Mouse (Mus musculus): ENCODE results near the gene Actn1.

DNA sequence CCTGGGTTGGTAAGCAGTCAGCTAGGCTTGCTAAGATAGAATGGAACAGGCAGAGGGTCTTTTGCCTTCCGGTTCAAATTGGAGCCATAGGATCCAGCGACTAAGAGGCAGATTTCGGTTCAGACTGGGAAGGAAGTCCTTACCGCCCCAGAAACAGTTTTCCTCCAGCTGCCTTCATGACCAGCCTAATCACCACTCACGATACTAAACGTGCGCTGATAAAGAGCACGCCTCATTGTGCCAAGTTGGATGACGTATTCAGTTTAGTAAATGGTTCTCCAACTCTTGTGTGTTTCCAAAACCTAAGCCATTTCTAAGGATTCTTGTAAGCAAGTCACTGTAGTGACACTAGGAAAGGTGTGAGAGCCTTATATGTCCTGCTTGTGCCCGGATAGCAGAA is 18.7 kb upstream of the Actn1 start:
- no peak for TF ChIP-seq CTCF (IDR thresholded peaks at IDR 0.05)
- TF ChIP-seq EP300 (IDR thresholded peaks at IDR 0.05; ENCODE audit: insufficient read depth, low read depth, low read length), result no peak

Data from heart, adult 2 months (tissue).